In genomic region chr4:130154250-130154649, GRCm38 (mm10) we compare ENCODE assay signal across 29 mouse cellular contexts. TPM values are rescaled to one million over a fixed set of nuclear protein-coding genes. Genes with fewer than 3 reads are reported as not detected.
DNase-seq lines count a peak whose midpoint lies in the region; ATAC-seq and TF ChIP-seq lines count a peak whose summit lies in the region.
"Had no signal": no experiment of that assay in that cellular context is flagged by ENCODE, and none has a peak within 500 bp of the region (broad histone marks: within the 10 kb centered on the region; RNA-seq: fewer than 3 reads in every experiment).

No protein-coding gene starts in this region.

- H3K4me3 ChIP-seq in intestine, postnatal 0 days (ENCODE audit: low read depth, low read length), result no peak overlapping the region
- no peak overlapping the region for H3K4me3 ChIP-seq in intestine, embryonic 16.5 days (ENCODE audit: low read length)
- no peak overlapping the region for H3K4me3 ChIP-seq in lung, postnatal 0 days (ENCODE audit: low read depth, low read length)
- no peak overlapping the region for H3K4me3 ChIP-seq in stomach, postnatal 0 days (ENCODE audit: low read depth, low read length)
- no peak overlapping the region for H3K4me3 ChIP-seq in midbrain, postnatal 0 days (ENCODE audit: low read depth, low read length)
- H3K4me3 ChIP-seq: embryonic facial prominence, embryonic 13.5 days; embryonic facial prominence, embryonic 15.5 days; erythroblast, embryonic 14.5 days; forebrain, embryonic 10.5 days; forebrain, embryonic 12.5 days had no signal

- H3K4me1 ChIP-seq in intestine, postnatal 0 days (replicated peaks; ENCODE audit: control insufficient read depth, insufficient read depth, low read length), result no peaks in the 10 kb centered on the region
- 0 out of 2 replicates have a peak, but pooled peaks cover 6% of the 10 kb centered on the region for H3K4me1 ChIP-seq in intestine, embryonic 16.5 days (ENCODE audit: control insufficient read depth, insufficient read depth, low read length)
- no peaks in the 10 kb centered on the region for H3K4me1 ChIP-seq in lung, postnatal 0 days (ENCODE audit: insufficient read depth, low read depth, low read length)
- no peaks in the 10 kb centered on the region for H3K4me1 ChIP-seq in stomach, postnatal 0 days (replicated peaks; ENCODE audit: control insufficient read depth, insufficient read depth)
- H3K4me1 ChIP-seq in midbrain, postnatal 0 days (ENCODE audit: insufficient read depth, low read length), result no peaks in the 10 kb centered on the region
- H3K4me1 ChIP-seq: forebrain, embryonic 10.5 days; forebrain, embryonic 12.5 days had no signal

- no peaks in the 10 kb centered on the region for H3K9me3 ChIP-seq in intestine, postnatal 0 days (ENCODE audit: control insufficient read depth)
- no peaks in the 10 kb centered on the region; the same call in 1 of the 2 replicates for H3K9me3 ChIP-seq in intestine, embryonic 16.5 days (ENCODE audit: control insufficient read depth, low read length)
- H3K9me3 ChIP-seq in lung, postnatal 0 days (ENCODE audit: low read length), result no peaks in the 10 kb centered on the region
- no peaks in the 10 kb centered on the region for H3K9me3 ChIP-seq in stomach, postnatal 0 days (ENCODE audit: control insufficient read depth, low read length)
- H3K9me3 ChIP-seq in midbrain, postnatal 0 days (ENCODE audit: low read length), result no peaks in the 10 kb centered on the region
- H3K9me3 ChIP-seq: embryonic facial prominence, embryonic 13.5 days; embryonic facial prominence, embryonic 15.5 days; forebrain, embryonic 10.5 days; forebrain, embryonic 12.5 days had no signal

- H3K9ac ChIP-seq in intestine, postnatal 0 days (ENCODE audit: low read depth, low read length), result no peak overlapping the region
- H3K9ac ChIP-seq in intestine, embryonic 16.5 days (ENCODE audit: low read depth, low read length), result no peak overlapping the region
- no peak overlapping the region for H3K9ac ChIP-seq in lung, postnatal 0 days (replicated peaks; ENCODE audit: low read depth)
- H3K9ac ChIP-seq in stomach, postnatal 0 days (ENCODE audit: low read length), result no peak overlapping the region
- no peak overlapping the region for H3K9ac ChIP-seq in midbrain, postnatal 0 days (replicated peaks; ENCODE audit: low read length, poor library complexity, severe bottlenecking)
- H3K9ac ChIP-seq: embryonic facial prominence, embryonic 13.5 days; embryonic facial prominence, embryonic 15.5 days; forebrain, embryonic 12.5 days had no signal

- TF ChIP-seq CTCF in intestine, postnatal 0 days (IDR thresholded peaks at IDR 0.05; ENCODE audit: low read depth), result 0 out of 2 replicates have a peak, but pooled peaks have one; percentile 12
- TF ChIP-seq CTCF in lung, postnatal 0 days (IDR thresholded peaks at IDR 0.05), result 0 out of 2 replicates have a peak, but pooled peaks have one; percentile 4
- TF ChIP-seq CTCF in stomach, postnatal 0 days (IDR thresholded peaks at IDR 0.05; ENCODE audit: low read depth), result peak; percentile 29
- TF ChIP-seq CTCF in midbrain, postnatal 0 days (IDR thresholded peaks at IDR 0.05), result no peak

- TF ChIP-seq EP300 in lung, postnatal 0 days (IDR thresholded peaks at IDR 0.05), result no peak
- no peak for TF ChIP-seq EP300 in stomach, postnatal 0 days (optimal IDR thresholded peaks at IDR 0.05)

- H3K27me3 ChIP-seq in intestine, postnatal 0 days (replicated peaks; ENCODE audit: control insufficient read depth, insufficient read depth, low read length), result peaks cover 6% of the 10 kb centered on the region
- peaks cover 8% of the 10 kb centered on the region; the same call in 1 of the 2 replicates for H3K27me3 ChIP-seq in intestine, embryonic 16.5 days (replicated peaks; ENCODE audit: control insufficient read depth, insufficient read depth, low read length)
- H3K27me3 ChIP-seq in lung, postnatal 0 days (replicated peaks; ENCODE audit: insufficient read depth, low read length), result no peaks in the 10 kb centered on the region; the same call in 1 of the 2 replicates
- no peaks in the 10 kb centered on the region for H3K27me3 ChIP-seq in stomach, postnatal 0 days (ENCODE audit: control insufficient read depth, insufficient read depth, low read length)
- H3K27me3 ChIP-seq in midbrain, postnatal 0 days (ENCODE audit: insufficient read depth, low read length), result 0 out of 2 replicates have a peak, but pooled peaks cover 3% of the 10 kb centered on the region
- H3K27me3 ChIP-seq: Patski had no signal

- ATAC-seq in intestine, postnatal 0 days, result no peak
- ATAC-seq in intestine, embryonic 16.5 days, result no peak
- ATAC-seq in lung, postnatal 0 days, result no peak
- no peak for ATAC-seq in stomach, postnatal 0 days (ENCODE audit: low FRiP score, low TSS enrichment)
- ATAC-seq in midbrain, postnatal 0 days (ENCODE audit: low FRiP score), result no peak
- ATAC-seq: activated CD4-positive, CD25-positive, alpha-beta regulatory T cell, adult 4 months; forebrain, embryonic 14.5 days; forebrain, embryonic 16.5 days; Patski had no signal

- no peaks in the 10 kb centered on the region for H3K36me3 ChIP-seq in intestine, postnatal 0 days (ENCODE audit: control insufficient read depth, insufficient read depth)
- H3K36me3 ChIP-seq in intestine, embryonic 16.5 days (ENCODE audit: control insufficient read depth, insufficient read depth, low read length), result no peaks in the 10 kb centered on the region
- H3K36me3 ChIP-seq in lung, postnatal 0 days (ENCODE audit: insufficient read depth, low read length), result no peaks in the 10 kb centered on the region
- no peaks in the 10 kb centered on the region for H3K36me3 ChIP-seq in stomach, postnatal 0 days (ENCODE audit: control insufficient read depth, insufficient read depth, low read length)
- no peaks in the 10 kb centered on the region for H3K36me3 ChIP-seq in midbrain, postnatal 0 days (ENCODE audit: insufficient read depth, low read length)
- H3K36me3 ChIP-seq: embryonic facial prominence, embryonic 13.5 days; embryonic facial prominence, embryonic 15.5 days; forebrain, embryonic 10.5 days; forebrain, embryonic 12.5 days had no signal

- H3K4me2 ChIP-seq in intestine, postnatal 0 days (replicated peaks; ENCODE audit: low read depth), result no peak overlapping the region
- no peak overlapping the region for H3K4me2 ChIP-seq in intestine, embryonic 16.5 days (ENCODE audit: low read depth, low read length)
- H3K4me2 ChIP-seq in lung, postnatal 0 days (replicated peaks; ENCODE audit: low read depth, low read length), result no peak overlapping the region
- H3K4me2 ChIP-seq in stomach, postnatal 0 days (replicated peaks; ENCODE audit: low read depth), result no peak overlapping the region
- H3K4me2 ChIP-seq in midbrain, postnatal 0 days (ENCODE audit: low read depth, low read length, poor library complexity, severe bottlenecking), result no peak overlapping the region
- H3K4me2 ChIP-seq: embryonic facial prominence, embryonic 13.5 days; embryonic facial prominence, embryonic 15.5 days; forebrain, embryonic 12.5 days had no signal

- no peak overlapping the region for H3K27ac ChIP-seq in intestine, postnatal 0 days (ENCODE audit: low read depth, low read length)
- H3K27ac ChIP-seq in intestine, embryonic 16.5 days (ENCODE audit: low read length), result no peak overlapping the region
- no peak overlapping the region for H3K27ac ChIP-seq in lung, postnatal 0 days (ENCODE audit: low read length)
- H3K27ac ChIP-seq in stomach, postnatal 0 days (replicated peaks), result no peak overlapping the region
- no peak overlapping the region for H3K27ac ChIP-seq in midbrain, postnatal 0 days (ENCODE audit: low read depth, low read length)
- H3K27ac ChIP-seq: embryonic facial prominence, embryonic 13.5 days; embryonic facial prominence, embryonic 15.5 days; forebrain, embryonic 10.5 days; forebrain, embryonic 12.5 days had no signal

- no peak for DNase-seq in lung, postnatal 0 days (ENCODE audit: low spot score)
- DNase-seq in lung, adult 18-20 months, result no peak
- peak; percentile 88 for DNase-seq in NIH3T3 (ENCODE audit: low read depth)
- DNase-seq in stomach, postnatal 0 days (ENCODE audit: low spot score), result no peak
- no peak for DNase-seq in midbrain, postnatal 0 days (ENCODE audit: low spot score)
- no peak for DNase-seq in neural tube, embryonic 10.5 days (ENCODE audit: extremely low spot score, low spot score)
- DNase-seq: adrenal gland, adult 2 months; adrenal gland, postnatal 10 days; adrenal gland, postnatal 25 days; cerebellum, adult 11 months; cerebellum, adult 18-20 months; cerebellum, adult 8-10 months; cerebellum, adult 9-11 months; cerebellum, postnatal 14 days; cerebellum, postnatal 36 days had no signal

- 79% methylated on average over 3 of the region's 3 CpGs for WGBS in intestine, postnatal 0 days
- 75% methylated on average over 3 of the region's 3 CpGs for WGBS in intestine, embryonic 16.5 days
- 63% methylated on average over 3 of the region's 3 CpGs for whole genome bisulfite sequencing in lung, postnatal 0 days
- WGBS in stomach, postnatal 0 days, result 57% methylated on average over 3 of the region's 3 CpGs
- WGBS in midbrain, postnatal 0 days, result 80% methylated on average over 3 of the region's 3 CpGs

RNA-seq across cellular contexts. Expression of gene Hcrtr1, which starts 15.1 kb away (rescaled TPM):
- polyA plus RNA-seq in intestine, postnatal 0 days (2015; fragmentation: Nextera tagmentation; extraction: Ambion mirVana), result 0.81 and 0.91 TPM in 2 replicates
- polyA plus RNA-seq in intestine, embryonic 16.5 days (2015; fragmentation: Nextera tagmentation; extraction: Ambion mirVana), result 0.22 and 0.34 TPM in 2 replicates
- polyA plus RNA-seq in lung, postnatal 0 days (2015; fragmentation: Nextera tagmentation; extraction: Ambion mirVana), result 0.08 and 0.18 TPM in 2 replicates
- 0.39 and 0.73 TPM in 2 replicates for polyA plus RNA-seq in stomach, postnatal 0 days (2015; fragmentation: Nextera tagmentation; extraction: Ambion mirVana)
- 14.5 and 20.4 TPM in 2 replicates for total RNA-seq in midbrain, postnatal 0 days (2014; rRNA removed)
- polyA plus RNA-seq in midbrain, postnatal 0 days (2015; fragmentation: Nextera tagmentation; extraction: Ambion mirVana), result 13.9 and 16.7 TPM in 2 replicates
- total RNA-seq: common myeloid progenitor, adult 5-6 weeks; MEL had no signal
- polyA plus RNA-seq: activated CD4-positive, CD25-positive, alpha-beta regulatory T cell, adult 4 months; C2C12; embryonic facial prominence, embryonic 15.5 days; erythroblast, embryonic 14.5 days had no signal

RNA-seq across cellular contexts. Expression of gene Tinagl1, which starts 20.7 kb away (rescaled TPM):
- polyA plus RNA-seq in intestine, postnatal 0 days (2015; fragmentation: Nextera tagmentation; extraction: Ambion mirVana), result 87.2 and 88.8 TPM in 2 replicates
- polyA plus RNA-seq in intestine, embryonic 16.5 days (2015; fragmentation: Nextera tagmentation; extraction: Ambion mirVana), result 78.3 and 80.3 TPM in 2 replicates
- 213 and 288 TPM in 2 replicates for polyA plus RNA-seq in lung, postnatal 0 days (2015; fragmentation: Nextera tagmentation; extraction: Ambion mirVana)
- 123 and 131 TPM in 2 replicates for polyA plus RNA-seq in stomach, postnatal 0 days (2015; fragmentation: Nextera tagmentation; extraction: Ambion mirVana)
- total RNA-seq in midbrain, postnatal 0 days (2014; rRNA removed), result 7.2 and 7.5 TPM in 2 replicates
- 2.9 and 4.3 TPM in 2 replicates for polyA plus RNA-seq in midbrain, postnatal 0 days (2015; fragmentation: Nextera tagmentation; extraction: Ambion mirVana)
- polyA plus RNA-seq: activated CD4-positive, CD25-positive, alpha-beta regulatory T cell, adult 4 months had no signal

RNA-seq across cellular contexts. Expression of gene Pef1, which starts 51.9 kb away (rescaled TPM):
- 72.7 and 73.4 TPM in 2 replicates for polyA plus RNA-seq in intestine, postnatal 0 days (2015; fragmentation: Nextera tagmentation; extraction: Ambion mirVana)
- 81.6 and 81.7 TPM in 2 replicates for polyA plus RNA-seq in intestine, embryonic 16.5 days (2015; fragmentation: Nextera tagmentation; extraction: Ambion mirVana)
- 82.0 and 84.6 TPM in 2 replicates for polyA plus RNA-seq in lung, postnatal 0 days (2015; fragmentation: Nextera tagmentation; extraction: Ambion mirVana)
- 63.7 and 64.7 TPM in 2 replicates for polyA plus RNA-seq in stomach, postnatal 0 days (2015; fragmentation: Nextera tagmentation; extraction: Ambion mirVana)
- total RNA-seq in midbrain, postnatal 0 days (2014; rRNA removed), result 49.8 and 61.5 TPM in 2 replicates
- polyA plus RNA-seq in midbrain, postnatal 0 days (2015; fragmentation: Nextera tagmentation; extraction: Ambion mirVana), result 59.5 and 67.3 TPM in 2 replicates

Comparison
In these comparisons a context has a peak if more than half of its experiments do, and no peak if none do; other contexts are left out.
1. RNA of gene Tinagl1, which starts 20.7 kb away (polyA plus RNA-seq): 213 to 288 TPM in lung, postnatal 0 days, 123 to 131 TPM in stomach, postnatal 0 days, 87.2 to 88.8 TPM in intestine, postnatal 0 days and 78.3 to 80.3 TPM in intestine, embryonic 16.5 days; 2.9 to 4.3 TPM in midbrain, postnatal 0 days; every median in the first group is over 10 times any median in the second.